Mouse (Mus musculus) right cerebral cortex, adult 2 months (tissue): Measurements from ENCODE around the gene Ceacam16.

ENCODE experiments used
- DNase-seq, 2 experiments: peaks; one replicate each; pipeline ENCODE4 v3.0.0; 2021 to 2022; ENCODE audit warnings: low spot score in 2 of 2

Ceacam16 gene

GRCm38 (mm10) chr7:19816224-19816771, 44.8 kb downstream of the Ceacam16 start:
- DNase-seq = peak; percentile 35 to 41

- no peak for DNase-seq
Measured at GRCm38 (mm10) chr7:19815296-19816223, 45.5 kb downstream of the Ceacam16 start.

GRCm38 (mm10) chr7:19813579-19814122, 47.4 kb downstream of the Ceacam16 start:
- no peak for DNase-seq

GRCm38 (mm10) chr7:19813161-19813560, 47.9 kb downstream of the Ceacam16 start:
- DNase-seq = no peak

- no peak for DNase-seq
Measured at GRCm38 (mm10) chr7:19811114-19811513, 50.0 kb downstream of the Ceacam16 start.

GRCm38 (mm10) chr7:19809369-19809768, 51.7 kb downstream of the Ceacam16 start:
- DNase-seq = peak in 1 of 2 experiments; percentile 22

- no peak for DNase-seq
Measured at GRCm38 (mm10) chr7:19806356-19806969, 54.6 kb downstream of the Ceacam16 start.

- DNase-seq = peak; percentile 78 to 84
Measured at GRCm38 (mm10) chr7:19802995-19803394, 58.1 kb downstream of the Ceacam16 start.
